Mouse (Mus musculus) lung, adult 2 months (tissue): ENCODE measurements around the gene Kank1.

Experiments
- CTCF ChIP-seq: fragments of 200-500 bp; IDR thresholded peaks from 2 replicates; pipeline ENCODE4 v1.5.1; 2011; ENCODE audit warnings: mild to moderate bottlenecking, low read length, control low read depth; ENCODE audit not compliant: insufficient read depth
- POLR2A ChIP-seq: fragments of 200-500 bp; IDR thresholded peaks from 2 replicates; pipeline ENCODE4 v1.6.1; 2011; ENCODE audit warnings: low read depth, mild to moderate bottlenecking, control low read depth, low read length, borderline replicate concordance; ENCODE audit errors: extremely low read depth

DNA sequence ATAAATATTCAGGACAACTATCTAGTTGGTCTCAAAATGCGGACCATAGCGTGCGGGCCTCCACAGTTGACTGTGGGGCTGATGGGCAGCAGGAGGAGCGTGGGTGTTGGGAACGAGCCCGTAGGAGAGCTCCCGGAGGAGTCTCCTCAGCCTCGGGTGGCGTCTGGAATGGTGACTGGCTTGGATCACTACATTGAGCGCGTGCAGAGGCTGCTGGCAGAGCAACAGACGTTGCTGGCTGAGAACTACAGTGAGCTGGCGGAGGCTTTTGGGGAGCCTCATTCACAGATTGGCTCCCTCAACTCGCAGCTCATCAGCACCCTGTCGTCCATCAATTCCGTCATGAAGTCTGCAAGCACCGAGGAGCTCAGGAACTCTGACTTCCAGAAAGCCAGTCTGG is 174.6 kb downstream of the Kank1 start:
- TF ChIP-seq POLR2A (no peak), CTCF (no peak)
